Mouse (Mus musculus): ENCODE data around the gene Shq1. TPM values are rescaled to one million over a fixed set of nuclear protein-coding genes. Genes with fewer than 3 reads are reported as not detected.
A peak's percentile ranks its signal among the peaks of the same experiment; 100 is the strongest.

Gene Shq1
- polyA plus RNA-seq, 1 experiment = 6.3 TPM

- H3K27ac ChIP-seq (ENCODE audit: insufficient read depth, low read length) = peak overlapping the region; percentile 71
Measured at GRCm38 (mm10) chr6:100707557-100707956, 36.6 kb upstream of the Shq1 start.

DNA sequence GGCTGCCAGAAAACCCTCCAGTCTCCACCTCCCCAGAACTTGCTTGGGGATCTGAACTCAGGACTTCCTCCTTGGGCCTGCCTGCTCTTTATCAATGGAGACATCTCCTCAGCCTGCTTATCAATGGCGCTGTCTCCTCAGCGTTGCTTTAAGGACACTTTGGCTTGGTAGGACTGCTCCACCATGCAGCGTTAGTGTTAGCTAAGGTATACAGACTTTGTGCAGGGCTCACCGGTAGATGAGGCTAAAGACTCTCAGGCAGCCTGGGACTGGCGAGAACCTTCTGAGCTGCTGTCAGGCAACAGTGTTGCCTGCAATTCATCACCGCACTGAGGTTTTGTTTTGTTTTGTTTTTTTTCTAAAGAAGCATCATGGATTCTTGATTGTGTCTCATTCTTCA, 35.9 kb upstream of the Shq1 start:
- Histone ChIP-seq H3K27ac (ENCODE audit: insufficient read depth, low read length) (peak overlapping the region; percentile 71), H3K4me1 (ENCODE audit: control insufficient read depth, insufficient read depth, low read length) (peaks cover 17% of the 10 kb centered on the region), H3K4me3 (ENCODE audit: insufficient read depth, low read length) (peak overlapping the region; percentile 5)
- TF ChIP-seq CTCF (IDR thresholded peaks at IDR 0.05; ENCODE audit: borderline replicate concordance, insufficient read depth, low read length) (no peak), POLR2A (IDR thresholded peaks at IDR 0.05; ENCODE audit: low read depth, low read length) (no peak)

More at GRCm38 (mm10) chr6:100707557-100707956, 36.6 kb upstream of the Shq1 start:
- Histone ChIP-seq H3K4me1 (ENCODE audit: control insufficient read depth, insufficient read depth, low read length) (peaks cover 17% of the 10 kb centered on the region), H3K4me3 (ENCODE audit: insufficient read depth, low read length) (no peak overlapping the region)
- TF ChIP-seq CTCF (IDR thresholded peaks at IDR 0.05; ENCODE audit: borderline replicate concordance, insufficient read depth, low read length) (no peak), POLR2A (IDR thresholded peaks at IDR 0.05; ENCODE audit: low read depth, low read length) (no peak)

DNA sequence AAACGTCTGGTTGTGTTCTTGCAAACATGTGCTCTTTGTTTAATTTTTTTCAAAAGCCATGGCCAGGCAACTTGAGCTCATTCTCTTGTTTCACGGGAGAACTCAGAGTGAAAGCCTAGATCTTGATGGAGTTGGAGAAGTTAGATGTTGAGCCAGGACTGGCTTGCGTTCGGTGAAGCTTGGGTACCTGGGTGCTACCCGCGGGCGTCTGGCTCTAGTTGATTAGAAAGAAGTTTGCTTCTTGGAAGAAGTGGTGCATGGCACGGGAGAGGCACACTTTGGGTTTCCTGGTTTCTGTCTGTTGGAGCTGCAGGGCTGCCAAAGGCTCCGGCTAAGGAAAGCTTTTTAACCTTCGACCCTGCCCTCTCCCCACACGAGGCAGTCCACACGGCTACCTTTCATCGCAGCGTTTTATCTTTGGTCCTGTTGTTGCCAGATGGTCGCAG, 34.4 kb upstream of the Shq1 start:
- Histone ChIP-seq H3K4me3 (ENCODE audit: insufficient read depth, low read length) (peak overlapping the region; percentile 84), H3K4me1 (ENCODE audit: control insufficient read depth, insufficient read depth, low read length) (peaks cover 17% of the 10 kb centered on the region), H3K27ac (ENCODE audit: insufficient read depth, low read length) (peak overlapping the region; percentile 35)
- TF ChIP-seq POLR2A (IDR thresholded peaks at IDR 0.05; ENCODE audit: low read depth, low read length) (no peak; the same call in 1 of the 2 replicates), CTCF (IDR thresholded peaks at IDR 0.05; ENCODE audit: borderline replicate concordance, insufficient read depth, low read length) (no peak)

DNA sequence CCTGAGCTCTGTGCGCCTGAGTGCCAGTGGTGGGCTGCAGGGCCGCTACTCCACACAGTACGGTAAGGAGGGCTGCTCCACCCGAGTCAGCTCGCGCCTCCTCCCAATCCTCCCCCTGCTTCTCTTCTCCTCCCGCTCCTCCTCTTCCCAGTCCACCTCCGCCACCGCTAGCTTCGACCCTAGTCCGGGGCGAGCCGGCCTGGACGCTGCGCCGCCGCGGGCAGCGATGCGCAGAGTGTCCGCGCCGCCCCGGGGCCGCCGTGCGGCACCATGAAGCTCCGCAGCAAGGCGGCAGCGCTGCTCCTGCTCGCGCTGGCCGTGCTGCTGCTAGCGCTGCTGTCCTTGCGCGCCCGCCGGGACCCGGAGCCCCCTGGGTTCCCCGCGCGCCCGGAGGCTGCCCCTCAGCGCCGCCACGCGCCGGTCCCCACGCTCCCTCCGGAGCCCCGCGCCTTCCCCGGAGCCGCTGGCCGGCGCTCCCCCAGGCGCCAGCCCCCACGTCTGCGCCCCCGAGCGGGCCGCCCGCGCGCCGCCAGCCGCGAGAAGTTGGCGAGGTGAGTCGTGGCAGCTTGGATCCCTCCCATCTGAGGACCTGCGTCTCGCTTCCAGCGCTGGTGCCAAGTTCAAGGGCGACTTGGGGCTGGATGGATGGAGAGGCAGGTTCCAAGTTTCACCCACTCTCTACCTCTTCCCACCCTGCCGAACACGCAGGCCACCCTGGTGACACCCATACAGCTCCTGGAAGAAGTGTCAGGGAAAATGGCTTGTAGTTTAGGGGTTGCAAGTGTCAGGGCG, 33.8 kb upstream of the Shq1 start, which contains the start of gene Gxylt2:
Gene Gxylt2, plus strand, starts transcription at position 161 of the 792 bp plus-strand sequence.
- Histone ChIP-seq H3K27ac (ENCODE audit: insufficient read depth, low read length) (peak within 1 kb of the TSS; percentile 35), H3K4me1 (ENCODE audit: control insufficient read depth, insufficient read depth, low read length) (peaks cover 17% of the 10 kb centered on the region)
- TF ChIP-seq POLR2A (IDR thresholded peaks at IDR 0.05; ENCODE audit: low read depth, low read length) (peak; percentile 96), CTCF (IDR thresholded peaks at IDR 0.05; ENCODE audit: borderline replicate concordance, insufficient read depth, low read length) (no peak)

DNA sequence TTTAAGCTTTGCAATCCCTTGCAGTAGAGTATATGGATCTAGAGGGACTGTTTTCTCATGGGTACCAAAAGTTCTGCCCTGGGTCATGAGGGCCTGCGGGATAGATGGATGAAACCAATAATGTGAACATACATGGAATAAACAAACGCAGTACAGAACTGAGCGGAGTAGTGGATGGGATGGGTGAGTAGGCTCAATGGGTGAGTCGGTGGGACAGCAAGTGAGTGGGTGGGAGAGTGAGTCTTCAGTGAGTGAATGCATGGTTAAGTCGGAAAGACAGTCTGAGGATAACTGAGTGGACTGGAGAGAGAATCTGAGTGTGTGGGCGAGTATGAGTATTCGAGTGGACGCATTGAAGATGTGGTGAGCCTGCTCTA, 33.2 kb upstream of the Shq1 start:
- no peak for TF ChIP-seq CTCF (IDR thresholded peaks at IDR 0.05; ENCODE audit: borderline replicate concordance, insufficient read depth, low read length)
- TF ChIP-seq POLR2A (IDR thresholded peaks at IDR 0.05; ENCODE audit: low read depth, low read length) = no peak
- Histone ChIP-seq H3K27ac (ENCODE audit: insufficient read depth, low read length) (no peak overlapping the region), H3K4me1 (ENCODE audit: control insufficient read depth, insufficient read depth, low read length) (peaks cover 12% of the 10 kb centered on the region), H3K4me3 (ENCODE audit: insufficient read depth, low read length) (peak overlapping the region; percentile 84)

More for the DNA sequence above, 33.8 kb upstream of the Shq1 start, which contains the start of gene Gxylt2:
- peak within 1 kb of the TSS; percentile 84 for H3K4me3 ChIP-seq (ENCODE audit: insufficient read depth, low read length)

DNA sequence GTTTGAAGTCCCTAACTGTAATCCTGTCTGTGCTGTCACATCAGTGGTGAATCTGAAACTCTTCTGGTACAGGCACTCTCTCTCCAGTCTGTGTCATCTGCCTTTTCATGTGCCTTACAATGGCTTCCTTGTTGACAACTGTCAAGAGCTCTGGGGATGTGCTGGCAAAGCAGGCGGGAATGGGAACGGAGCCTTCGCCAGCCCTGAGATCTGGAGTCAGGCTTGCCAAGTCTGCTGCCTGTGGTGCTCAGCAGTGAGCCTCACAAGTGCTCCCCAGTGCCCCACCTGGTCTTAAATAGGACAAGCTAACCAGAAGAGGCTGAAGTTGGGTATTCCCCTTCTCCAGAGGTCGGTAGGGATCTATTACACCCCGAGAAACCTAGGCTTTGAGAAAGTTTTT, 29.8 kb upstream of the Shq1 start:
- Histone ChIP-seq H3K4me1 (ENCODE audit: control insufficient read depth, insufficient read depth, low read length) (peaks cover 3% of the 10 kb centered on the region; the same call in 1 of the 2 replicates), H3K4me3 (ENCODE audit: insufficient read depth, low read length) (no peak overlapping the region), H3K27ac (ENCODE audit: insufficient read depth, low read length) (no peak overlapping the region)
- no peak for TF ChIP-seq POLR2A (IDR thresholded peaks at IDR 0.05; ENCODE audit: low read depth, low read length)
- TF ChIP-seq CTCF (IDR thresholded peaks at IDR 0.05; ENCODE audit: borderline replicate concordance, insufficient read depth, low read length) = no peak

GRCm38 (mm10) chr6:100699986-100700385, 29.0 kb upstream of the Shq1 start:
- no peak overlapping the region for H3K27ac ChIP-seq (ENCODE audit: insufficient read depth, low read length)

DNA sequence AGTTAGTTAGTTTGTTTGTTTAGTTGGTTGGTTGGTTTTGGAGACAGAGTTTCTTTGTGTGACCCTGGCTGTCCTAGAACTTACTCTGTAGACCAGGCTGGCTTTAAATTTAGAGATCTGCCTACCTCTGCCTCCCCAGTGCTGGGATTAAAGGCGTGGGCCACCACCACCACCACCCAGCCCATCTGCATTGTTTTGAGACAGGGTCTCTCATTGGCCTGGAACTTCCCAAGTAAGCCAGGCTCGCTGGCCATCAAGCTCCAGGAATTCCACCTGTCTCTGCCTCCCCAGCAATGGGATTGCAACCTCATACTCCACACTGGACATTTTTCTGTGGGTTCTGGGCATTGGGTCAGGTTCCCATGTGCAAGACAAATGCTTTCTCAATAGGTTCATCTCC, 15.4 kb upstream of the Shq1 start:
- no peaks in the 10 kb centered on the region for H3K4me1 ChIP-seq (ENCODE audit: control insufficient read depth, insufficient read depth, low read length)
- H3K27ac ChIP-seq (ENCODE audit: insufficient read depth, low read length) = no peak overlapping the region
- TF ChIP-seq POLR2A (IDR thresholded peaks at IDR 0.05; ENCODE audit: low read depth, low read length) = no peak
- TF ChIP-seq CTCF (IDR thresholded peaks at IDR 0.05; ENCODE audit: borderline replicate concordance, insufficient read depth, low read length) = no peak
- H3K4me3 ChIP-seq (ENCODE audit: insufficient read depth, low read length) = no peak overlapping the region

More at GRCm38 (mm10) chr6:100699986-100700385, 29.0 kb upstream of the Shq1 start:
- no peak for TF ChIP-seq CTCF (IDR thresholded peaks at IDR 0.05; ENCODE audit: borderline replicate concordance, insufficient read depth, low read length)
- TF ChIP-seq POLR2A (IDR thresholded peaks at IDR 0.05; ENCODE audit: low read depth, low read length) = no peak
- Histone ChIP-seq H3K4me3 (ENCODE audit: insufficient read depth, low read length) (no peak overlapping the region), H3K4me1 (ENCODE audit: control insufficient read depth, insufficient read depth, low read length) (peaks cover 3% of the 10 kb centered on the region; the same call in 1 of the 2 replicates)

DNA sequence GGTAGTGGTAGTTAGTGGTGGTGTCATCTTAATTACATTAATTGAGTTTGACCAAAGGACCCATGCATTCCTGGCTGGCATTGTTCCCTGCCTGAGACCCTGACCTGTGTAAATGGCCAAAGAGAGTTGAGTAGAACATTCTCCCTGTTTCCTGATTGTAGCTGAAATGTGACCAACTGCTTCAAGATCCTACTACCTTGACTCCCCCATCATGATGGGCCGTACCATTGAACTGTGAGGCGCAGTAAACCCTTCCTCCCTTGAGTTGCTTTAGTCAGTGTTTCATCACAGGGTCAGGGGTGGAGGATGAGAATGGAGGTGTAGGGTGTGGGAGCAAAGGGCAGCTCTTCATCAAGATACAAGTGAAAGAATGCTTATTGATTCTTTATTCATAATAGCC, 7.7 kb upstream of the Shq1 start:
- TF ChIP-seq POLR2A (IDR thresholded peaks at IDR 0.05; ENCODE audit: low read depth, low read length) (no peak), CTCF (IDR thresholded peaks at IDR 0.05; ENCODE audit: borderline replicate concordance, insufficient read depth, low read length) (no peak)
- no peaks in the 10 kb centered on the region for H3K4me1 ChIP-seq (ENCODE audit: control insufficient read depth, insufficient read depth, low read length)
- H3K4me3 ChIP-seq (ENCODE audit: insufficient read depth, low read length) = no peak overlapping the region
- H3K27ac ChIP-seq (ENCODE audit: insufficient read depth, low read length) = no peak overlapping the region

GRCm38 (mm10) chr6:100676461-100676860, 5.5 kb upstream of the Shq1 start:
- Histone ChIP-seq H3K27ac (ENCODE audit: insufficient read depth, low read length) (no peak overlapping the region), H3K4me1 (ENCODE audit: control insufficient read depth, insufficient read depth, low read length) (no peaks in the 10 kb centered on the region), H3K4me3 (ENCODE audit: insufficient read depth, low read length) (no peak overlapping the region)
- TF ChIP-seq CTCF (IDR thresholded peaks at IDR 0.05; ENCODE audit: borderline replicate concordance, insufficient read depth, low read length) = no peak
- no peak for TF ChIP-seq POLR2A (IDR thresholded peaks at IDR 0.05; ENCODE audit: low read depth, low read length)
